Comparison of ENCODE assay signal across 29 mouse cellular contexts in the genomic region with DNA sequence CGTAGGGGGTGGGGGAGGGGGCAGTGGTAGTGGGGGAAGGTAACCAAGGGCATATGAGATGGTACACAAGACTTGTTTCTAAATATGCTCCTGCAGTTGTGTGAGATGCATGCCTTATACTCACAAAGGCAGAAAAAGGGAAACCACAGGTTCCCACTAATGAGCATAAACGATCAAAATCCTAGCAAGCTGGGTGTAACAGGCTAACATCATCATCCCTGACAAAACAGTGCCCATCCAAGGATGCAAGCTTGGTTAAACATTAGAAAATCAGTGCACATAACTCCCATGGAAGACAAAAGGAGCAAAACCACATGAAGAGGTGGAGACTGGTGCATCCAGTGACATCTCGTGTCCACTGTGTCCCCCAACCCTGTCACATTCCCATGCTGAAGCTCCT. TPM values are rescaled to one million over a fixed set of nuclear protein-coding genes. Genes with fewer than 3 reads are reported as not detected.
"Had no signal": no experiment of that assay in that cellular context is flagged by ENCODE, and none has a peak within 500 bp of the region (broad histone marks: within the 10 kb centered on the region; RNA-seq: fewer than 3 reads in every experiment).

No protein-coding gene starts in this region.

- H3K4me1 ChIP-seq: embryonic facial prominence, embryonic 15.5 days; forebrain, embryonic 15.5 days had no signal

- H3K27ac ChIP-seq: embryonic facial prominence, embryonic 10.5 days; embryonic facial prominence, embryonic 12.5 days; embryonic facial prominence, embryonic 13.5 days; embryonic facial prominence, embryonic 15.5 days; forebrain, embryonic 10.5 days; forebrain, embryonic 12.5 days; forebrain, embryonic 13.5 days; forebrain, embryonic 15.5 days; gastrocnemius, adult 2 months; heart, adult 2 months had no signal

- H3K4me2 ChIP-seq: embryonic facial prominence, embryonic 12.5 days; embryonic facial prominence, embryonic 13.5 days; embryonic facial prominence, embryonic 15.5 days; forebrain, embryonic 12.5 days; forebrain, embryonic 13.5 days; forebrain, embryonic 15.5 days had no signal

- H3K36me3 ChIP-seq: embryonic facial prominence, embryonic 10.5 days; embryonic facial prominence, embryonic 12.5 days; embryonic facial prominence, embryonic 13.5 days; embryonic facial prominence, embryonic 15.5 days; forebrain, embryonic 10.5 days; forebrain, embryonic 12.5 days; forebrain, embryonic 15.5 days had no signal

- H3K4me3 ChIP-seq: embryonic facial prominence, embryonic 10.5 days; embryonic facial prominence, embryonic 12.5 days; embryonic facial prominence, embryonic 13.5 days; embryonic facial prominence, embryonic 15.5 days; erythroblast, embryonic 14.5 days; forebrain, embryonic 10.5 days; forebrain, embryonic 12.5 days; forebrain, embryonic 13.5 days; forebrain, embryonic 15.5 days; gastrocnemius, adult 2 months; heart, adult 2 months had no signal

- ATAC-seq: forebrain, embryonic 13.5 days; forebrain, embryonic 14.5 days; forebrain, embryonic 15.5 days; forebrain, embryonic 16.5 days; forebrain, postnatal 0 days had no signal

- H3K9me3 ChIP-seq: embryonic facial prominence, embryonic 10.5 days; embryonic facial prominence, embryonic 12.5 days; embryonic facial prominence, embryonic 13.5 days; embryonic facial prominence, embryonic 15.5 days; forebrain, embryonic 10.5 days; forebrain, embryonic 12.5 days; forebrain, embryonic 13.5 days; forebrain, embryonic 15.5 days had no signal

- H3K9ac ChIP-seq: embryonic facial prominence, embryonic 12.5 days; embryonic facial prominence, embryonic 13.5 days; embryonic facial prominence, embryonic 15.5 days; forebrain, embryonic 12.5 days; forebrain, embryonic 13.5 days; forebrain, embryonic 15.5 days; forebrain, postnatal 0 days had no signal

- DNase-seq: cerebellum, adult 9-10 months; cerebellum, adult 9-11 months; cerebellum, postnatal 10 days; cerebellum, postnatal 14 days; cerebellum, postnatal 25 days; cerebellum, postnatal 36 days; embryo, embryonic 11 days; forebrain, postnatal 0 days; gastrocnemius, adult 2 months; gastrocnemius, postnatal 10 days; gastrocnemius, postnatal 14 days; gastrocnemius, postnatal 25 days; gastrocnemius, postnatal 36 days; heart, adult 11 months; heart, adult 18-20 months; heart, adult 2 months had no signal

- H3K27me3 ChIP-seq: embryonic facial prominence, embryonic 13.5 days; embryonic facial prominence, embryonic 15.5 days; forebrain, embryonic 13.5 days; forebrain, embryonic 15.5 days had no signal

RNA-seq across cellular contexts. Expression of a gene that starts 40.8 kb away (rescaled TPM):
- total RNA-seq: common myeloid progenitor, adult 5-6 weeks; granulocyte monocyte progenitor cell, adult 5-6 weeks had no signal
- polyA plus RNA-seq: erythroblast, embryonic 14.5 days had no signal
